Mouse (Mus musculus): ENCODE data around the gene Klhl28. TPM values are rescaled to one million over a fixed set of nuclear protein-coding genes. Genes with fewer than 3 reads are reported as not detected.

Gene Klhl28
- polyA plus RNA-seq, 1 experiment from 2014 or later = 13.9 TPM

DNA sequence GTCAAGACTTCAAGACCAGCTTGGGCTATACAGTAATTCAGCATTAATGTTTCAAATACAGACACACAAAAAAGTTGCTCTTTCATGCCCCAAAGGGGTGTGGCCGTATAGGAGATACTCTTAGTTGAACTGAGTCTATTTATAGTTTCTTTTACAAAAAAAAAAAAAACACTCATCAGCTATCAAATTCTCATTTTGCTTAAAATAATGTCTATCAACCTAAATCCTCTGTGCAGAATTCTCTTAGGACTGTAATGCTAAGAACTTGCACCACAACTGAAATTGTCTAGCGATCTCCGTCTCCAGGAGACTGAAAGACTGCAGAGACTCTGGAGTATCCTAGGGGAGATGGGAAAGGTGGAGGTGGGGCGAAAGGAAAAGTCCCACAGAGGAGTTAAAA is 774 bp downstream of the Klhl28 start:
- Histone ChIP-seq H3K4me1 (peaks cover 20% of the 10 kb centered on the region), H3K4me3 (replicated peaks) (peak overlapping the region; percentile 96), H3K27me3 (no peaks in the 10 kb centered on the region), H3K4me2 (replicated peaks) (peak overlapping the region; percentile 82), H3K9me3 (replicated peaks) (no peaks in the 10 kb centered on the region), H3K9ac (peak overlapping the region; percentile 43), H3K27ac (replicated peaks) (peak overlapping the region; percentile 82), H3K36me3 (no peaks in the 10 kb centered on the region)
- no peak for ATAC-seq (ENCODE audit: insufficient number of reproducible peaks, low FRiP score, low TSS enrichment, low read depth)
- 16% methylated on average over 4 of the region's 4 CpGs for WGBS

DNA sequence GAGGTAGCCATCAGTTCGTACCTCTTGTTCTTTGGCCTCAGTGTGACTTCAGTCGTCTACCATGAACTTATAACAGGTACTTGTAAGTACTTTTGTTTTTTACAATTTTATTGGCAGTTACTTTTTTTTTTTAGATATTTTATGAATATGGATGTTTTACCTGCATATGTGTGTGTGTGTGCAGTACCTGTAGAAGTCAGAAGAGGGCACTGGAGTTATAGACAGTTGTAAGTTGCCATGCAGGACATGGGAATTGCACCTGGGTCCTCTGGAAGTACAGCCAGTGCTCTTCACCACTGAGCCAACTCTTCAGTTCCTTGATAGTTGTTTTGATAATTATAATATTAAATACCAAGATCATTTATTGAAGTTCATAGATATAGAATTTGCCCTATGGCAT is 27.8 kb downstream of the Klhl28 start:
- no peak overlapping the region for H3K4me2 ChIP-seq (replicated peaks)
- H3K9me3 ChIP-seq (replicated peaks) = no peaks in the 10 kb centered on the region
- no peak overlapping the region for H3K4me3 ChIP-seq (replicated peaks)
- no peaks in the 10 kb centered on the region for H3K36me3 ChIP-seq
- 88% methylated on average over 2 of the region's 2 CpGs for WGBS
- H3K27me3 ChIP-seq = no peaks in the 10 kb centered on the region
- no peak for ATAC-seq (ENCODE audit: insufficient number of reproducible peaks, low FRiP score, low TSS enrichment, low read depth)
- H3K27ac ChIP-seq (replicated peaks) = no peak overlapping the region
- no peaks in the 10 kb centered on the region for H3K4me1 ChIP-seq
- no peak overlapping the region for H3K9ac ChIP-seq

DNA sequence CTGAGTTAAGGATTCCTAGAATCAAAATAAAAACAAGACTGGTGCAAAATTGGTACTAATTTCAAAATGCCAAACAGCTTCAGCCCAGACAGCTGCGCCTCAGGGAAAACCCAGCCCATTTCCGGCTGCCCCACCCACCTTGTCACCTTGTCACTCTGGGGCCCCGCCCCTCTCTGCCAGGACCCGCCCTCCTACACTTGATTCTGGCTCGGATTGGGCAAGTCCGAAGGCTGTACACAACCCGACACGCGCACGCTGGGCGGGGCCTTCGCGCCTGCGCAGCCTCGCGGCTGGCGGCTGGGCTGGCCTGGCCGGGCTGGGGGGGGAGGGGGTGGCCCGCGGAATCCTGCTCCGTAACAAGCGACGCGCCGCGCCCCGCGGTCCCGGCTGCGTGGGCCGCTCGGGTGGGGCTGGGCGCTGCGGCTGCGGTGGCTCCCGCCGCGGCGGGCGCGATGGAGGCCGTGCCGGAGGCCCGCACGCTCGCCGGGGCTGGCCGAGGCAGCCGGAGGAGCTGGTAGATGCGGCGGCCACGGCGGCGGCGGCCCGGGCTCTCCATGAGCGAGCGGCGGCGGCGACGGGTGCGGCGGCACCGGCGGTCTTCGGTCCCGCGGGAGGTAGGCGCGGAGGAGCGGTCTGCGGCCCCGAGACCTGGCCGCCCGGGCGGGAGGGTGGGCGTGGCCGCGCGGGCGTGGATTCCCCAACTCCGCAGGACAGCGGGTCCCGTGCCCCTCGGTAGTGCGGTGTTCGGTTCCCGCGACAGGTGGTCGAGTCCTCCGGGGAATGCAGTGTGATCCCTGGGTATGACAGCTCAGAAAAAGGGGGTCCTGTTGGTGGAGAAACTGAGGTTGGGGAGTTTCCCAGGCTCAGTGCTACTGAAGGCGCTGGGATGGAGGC is 47.5 kb downstream of the Klhl28 start, which contains the start of gene Gm527:
Gm527 (plus strand) TSS at position 329 of the 894 bp plus-strand sequence.
- H3K4me2 ChIP-seq (replicated peaks) = peak within 1 kb of the TSS; percentile 86
- no peaks in the 10 kb centered on the region for H3K9me3 ChIP-seq (replicated peaks)
- ATAC-seq (ENCODE audit: insufficient number of reproducible peaks, low FRiP score, low TSS enrichment, low read depth) = peak; percentile 100
- H3K9ac ChIP-seq = peak within 1 kb of the TSS; percentile 69
- H3K4me3 ChIP-seq (replicated peaks) = peak within 1 kb of the TSS; percentile 87
- 0 out of 2 replicates have a peak, but pooled peaks cover 3% of the 10 kb centered on the region for H3K27me3 ChIP-seq
- H3K27ac ChIP-seq (replicated peaks) = peak within 1 kb of the TSS; percentile 77; the same call in 1 of the 2 replicates
- 0 out of 2 replicates have a peak, but pooled peaks cover 3% of the 10 kb centered on the region for H3K36me3 ChIP-seq
- WGBS = under 1% methylated on average over 76 of the region's 93 CpGs
- no peaks in the 10 kb centered on the region for H3K4me1 ChIP-seq

DNA sequence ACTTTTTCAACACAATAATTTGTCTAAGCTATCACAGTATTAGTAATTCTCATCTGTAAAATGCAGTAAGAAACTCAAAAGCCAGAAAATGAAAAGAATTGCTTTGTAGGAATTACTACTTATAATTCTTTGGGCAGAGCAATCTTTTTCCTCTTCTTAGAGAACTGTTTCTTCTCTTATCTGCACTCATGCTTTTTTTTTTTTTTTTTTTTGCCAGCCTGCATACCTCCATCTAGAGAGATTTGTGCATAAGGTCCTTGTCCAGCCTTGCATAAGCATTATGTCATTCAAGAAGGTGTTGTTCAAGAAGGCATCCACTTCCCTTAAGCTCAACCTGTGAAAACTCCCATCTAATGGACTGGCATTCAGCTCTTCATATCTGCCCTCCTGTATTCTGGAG is 48.6 kb downstream of the Klhl28 start:
- Histone ChIP-seq H3K36me3 (0 out of 2 replicates have a peak, but pooled peaks cover 3% of the 10 kb centered on the region), H3K4me1 (no peaks in the 10 kb centered on the region), H3K27ac (replicated peaks) (no peak overlapping the region), H3K27me3 (0 out of 2 replicates have a peak, but pooled peaks cover 3% of the 10 kb centered on the region), H3K9me3 (replicated peaks) (no peaks in the 10 kb centered on the region), H3K4me2 (replicated peaks) (no peak overlapping the region), H3K9ac (no peak overlapping the region), H3K4me3 (replicated peaks) (no peak overlapping the region)
- no peak for ATAC-seq (ENCODE audit: insufficient number of reproducible peaks, low FRiP score, low TSS enrichment, low read depth)

DNA sequence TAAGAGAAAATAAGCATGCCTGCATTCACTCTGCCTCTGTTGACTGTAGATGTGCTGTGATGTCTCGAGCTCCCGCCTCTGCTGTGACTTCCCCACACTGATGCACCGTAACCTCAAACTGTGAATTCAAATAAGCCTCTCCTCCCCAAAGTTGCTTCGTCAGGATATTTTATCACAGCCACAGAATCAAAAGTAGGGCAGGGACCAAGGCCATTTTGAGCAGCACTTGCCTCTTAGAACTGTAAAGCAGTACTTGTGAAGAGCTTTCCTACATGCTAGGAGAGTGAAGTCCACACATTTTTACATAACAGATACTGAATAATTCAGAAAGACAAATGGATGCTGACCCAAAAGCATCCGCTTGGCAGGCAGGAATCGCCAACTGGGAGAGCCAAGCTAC is 52.3 kb downstream of the Klhl28 start:
- Histone ChIP-seq H3K4me2 (replicated peaks) (no peak overlapping the region), H3K9ac (no peak overlapping the region), H3K27me3 (0 out of 2 replicates have a peak, but pooled peaks cover 3% of the 10 kb centered on the region), H3K36me3 (no peaks in the 10 kb centered on the region), H3K4me3 (replicated peaks) (no peak overlapping the region), H3K4me1 (no peaks in the 10 kb centered on the region), H3K9me3 (replicated peaks) (no peaks in the 10 kb centered on the region), H3K27ac (replicated peaks) (no peak overlapping the region)
- whole genome bisulfite sequencing = 68% methylated on average over 6 of the region's 6 CpGs
- ATAC-seq (ENCODE audit: insufficient number of reproducible peaks, low FRiP score, low TSS enrichment, low read depth) = no peak

DNA sequence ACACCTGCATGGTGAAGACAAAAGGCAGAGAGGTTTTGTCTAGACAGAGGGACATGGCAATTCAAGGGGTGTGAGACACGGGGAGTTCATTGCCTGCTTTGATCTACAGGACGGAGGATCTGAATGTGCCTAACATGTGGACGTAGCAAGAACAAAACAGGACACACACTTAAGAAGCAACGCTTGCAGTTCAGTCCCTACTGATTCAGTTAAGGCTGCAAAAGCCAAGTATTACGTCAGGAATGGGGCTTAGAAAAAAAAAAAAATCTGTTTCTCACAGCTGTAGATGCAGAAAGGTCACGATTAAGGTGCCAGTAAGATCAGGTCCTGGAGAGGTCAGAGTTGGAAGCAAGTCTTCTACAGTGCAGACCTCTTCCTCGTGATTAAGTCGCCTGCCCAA is 62.1 kb downstream of the Klhl28 start:
- Histone ChIP-seq H3K27me3 (no peaks in the 10 kb centered on the region), H3K9me3 (replicated peaks) (no peaks in the 10 kb centered on the region), H3K4me1 (peaks cover 10% of the 10 kb centered on the region), H3K9ac (no peak overlapping the region), H3K4me2 (replicated peaks) (no peak overlapping the region), H3K4me3 (replicated peaks) (no peak overlapping the region), H3K27ac (replicated peaks) (no peak overlapping the region), H3K36me3 (no peaks in the 10 kb centered on the region)
- peak; percentile 36; the same call in 1 of the 2 replicates for ATAC-seq (ENCODE audit: insufficient number of reproducible peaks, low FRiP score, low TSS enrichment, low read depth)
- WGBS = 47% methylated on average over 8 of the region's 8 CpGs

DNA sequence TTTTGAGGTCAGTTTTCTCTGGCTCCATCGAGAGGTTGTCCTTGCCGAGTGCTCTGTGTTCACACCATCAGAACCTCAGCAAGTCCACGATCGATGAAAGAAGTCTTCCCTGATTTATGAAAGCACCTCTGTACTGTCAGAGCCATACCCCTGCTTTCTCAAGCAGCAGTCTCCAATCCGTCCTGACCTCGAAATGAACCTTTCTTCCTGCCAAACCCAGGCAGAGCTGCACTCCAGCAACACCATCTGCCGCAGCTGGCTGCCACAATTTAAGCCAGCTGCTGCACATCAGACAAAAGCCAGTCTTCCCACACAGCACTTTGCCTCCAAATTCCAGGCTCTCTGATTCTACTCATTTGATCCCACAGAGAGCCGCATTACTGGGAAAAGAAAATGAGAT is 62.8 kb downstream of the Klhl28 start:
- Histone ChIP-seq H3K27me3 (no peaks in the 10 kb centered on the region), H3K9me3 (replicated peaks) (no peaks in the 10 kb centered on the region), H3K4me1 (peaks cover 10% of the 10 kb centered on the region), H3K4me2 (replicated peaks) (peak overlapping the region; percentile 21; the same call in 1 of the 2 replicates), H3K9ac (no peak overlapping the region), H3K4me3 (replicated peaks) (no peak overlapping the region), H3K27ac (replicated peaks) (no peak overlapping the region), H3K36me3 (no peaks in the 10 kb centered on the region)
- WGBS = 21% methylated on average over 8 of the region's 8 CpGs
- peak; percentile 79 for ATAC-seq (ENCODE audit: insufficient number of reproducible peaks, low FRiP score, low TSS enrichment, low read depth)

DNA sequence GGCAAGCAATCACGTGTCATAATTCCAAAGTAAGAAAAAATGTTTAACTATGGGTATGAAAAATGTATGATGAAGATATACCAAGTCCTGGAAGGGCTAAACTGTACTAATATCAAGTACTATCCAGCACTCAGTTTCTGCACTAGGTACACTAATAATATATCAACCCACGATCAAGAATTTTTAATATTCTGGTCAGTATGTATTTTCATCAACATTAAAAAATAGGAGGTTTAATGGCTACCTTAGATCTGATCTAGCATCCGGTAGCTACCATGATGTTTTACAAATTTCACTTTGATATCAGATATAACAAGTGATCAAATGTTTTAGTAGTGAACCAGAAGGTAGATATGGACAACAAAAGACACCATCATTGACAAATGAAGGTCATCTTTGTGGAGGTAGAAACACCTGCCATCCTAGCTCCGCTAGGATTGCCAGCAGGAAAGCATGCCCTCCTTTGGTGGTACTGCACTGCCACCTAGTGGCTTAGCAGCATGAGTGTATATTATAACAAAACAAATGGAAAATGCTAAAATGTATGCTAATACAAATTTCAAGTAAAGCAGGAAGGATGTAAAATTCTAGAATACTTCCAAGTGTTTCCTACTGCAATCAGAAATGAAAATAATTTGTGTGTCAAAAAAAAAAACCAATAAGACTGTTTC is 68.1 kb downstream of the Klhl28 start:
- no peak overlapping the region for H3K27ac ChIP-seq (replicated peaks)
- 40% methylated on average over 4 of the region's 4 CpGs for WGBS
- no peak for ATAC-seq (ENCODE audit: insufficient number of reproducible peaks, low FRiP score, low TSS enrichment, low read depth)
- no peak overlapping the region for H3K9ac ChIP-seq
- H3K27me3 ChIP-seq = no peaks in the 10 kb centered on the region
- no peak overlapping the region for H3K4me2 ChIP-seq (replicated peaks)
- peaks cover 2% of the 10 kb centered on the region for H3K4me1 ChIP-seq
- no peaks in the 10 kb centered on the region for H3K36me3 ChIP-seq
- H3K9me3 ChIP-seq (replicated peaks) = no peaks in the 10 kb centered on the region
- H3K4me3 ChIP-seq (replicated peaks) = no peak overlapping the region

Other genes starting within 250 kb of the Klhl28 start
- 3.6 and 4.2 TPM in 2 replicates for gene Gm527, start 47.6 kb downstream of the Klhl28 start, polyA plus RNA-seq (2015; fragmentation: Nextera tagmentation; extraction: Ambion mirVana)
- gene Togaram1, start 270 bp upstream of the Klhl28 start, polyA plus RNA-seq (2015; fragmentation: Nextera tagmentation; extraction: Ambion mirVana) = 26.6 and 28.7 TPM in 2 replicates
- gene Prpf39, start 70.8 kb upstream of the Klhl28 start, polyA plus RNA-seq (2015; fragmentation: Nextera tagmentation; extraction: Ambion mirVana) = 55.3 and 56.2 TPM in 2 replicates
- gene Fkbp3, start 108.5 kb upstream of the Klhl28 start, polyA plus RNA-seq (2015; fragmentation: Nextera tagmentation; extraction: Ambion mirVana) = 363 and 402 TPM in 2 replicates
- gene Fancm, start 110.1 kb upstream of the Klhl28 start, polyA plus RNA-seq (2015; fragmentation: Nextera tagmentation; extraction: Ambion mirVana) = 5.9 and 7.7 TPM in 2 replicates
- gene Mis18bp1, start 207.1 kb upstream of the Klhl28 start, polyA plus RNA-seq (2015; fragmentation: Nextera tagmentation; extraction: Ambion mirVana) = 43.0 and 43.3 TPM in 2 replicates